Mouse (Mus musculus): ENCODE measurements around the gene Mfsd12.

The Mfsd12 gene

GRCm38 (mm10) chr10:81328386-81328785 lies 28.9 kb upstream of the Mfsd12 start, which contains the start of gene Tbxa2r:
Tbxa2r (plus strand) TSS chr10:81328731.
- no peak for DNase-seq (ENCODE audit: low read depth, low spot score)

GRCm38 (mm10) chr10:81329194-81329975 lies 27.9 kb upstream of the Mfsd12 start:
- DNase-seq (ENCODE audit: low read depth, low spot score): peak; percentile 77

GRCm38 (mm10) chr10:81330007-81330406 lies 27.3 kb upstream of the Mfsd12 start:
- DNase-seq (ENCODE audit: low read depth, low spot score): no peak

GRCm38 (mm10) chr10:81332277-81332676 lies 25.0 kb upstream of the Mfsd12 start:
- no peak for DNase-seq (ENCODE audit: low read depth, low spot score)

- DNase-seq (ENCODE audit: low read depth, low spot score): peak; percentile 80
These were observed 23.0 kb upstream of the Mfsd12 start for GRCm38 (mm10) chr10:81334324-81334723.

- no peak for DNase-seq (ENCODE audit: low read depth, low spot score)
These were observed 21.6 kb upstream of the Mfsd12 start for GRCm38 (mm10) chr10:81335393-81336340.

- no peak for DNase-seq (ENCODE audit: low read depth, low spot score)
These were observed 20.7 kb upstream of the Mfsd12 start for GRCm38 (mm10) chr10:81336558-81336957.

- no peak for DNase-seq (ENCODE audit: low read depth, low spot score)
These were observed 16.5 kb upstream of the Mfsd12 start for GRCm38 (mm10) chr10:81340551-81341332.

- DNase-seq (ENCODE audit: low read depth, low spot score): peak; percentile 73
These were observed 15.8 kb upstream of the Mfsd12 start for GRCm38 (mm10) chr10:81341333-81341949.

GRCm38 (mm10) chr10:81342686-81343505 lies 14.4 kb upstream of the Mfsd12 start, which contains the start of gene Gipc3:
Gipc3 (minus strand) TSS chr10:81343266.
- DNase-seq (ENCODE audit: low read depth, low spot score): no peak

- DNase-seq (ENCODE audit: low read depth, low spot score): peak; percentile 69
These were observed 12.7 kb upstream of the Mfsd12 start for GRCm38 (mm10) chr10:81344421-81345161.

- no peak for DNase-seq (ENCODE audit: low read depth, low spot score)
These were observed 12.1 kb upstream of the Mfsd12 start for GRCm38 (mm10) chr10:81345162-81345534.

- DNase-seq (ENCODE audit: low read depth, low spot score): no peak
These were observed 10.7 kb upstream of the Mfsd12 start for GRCm38 (mm10) chr10:81346453-81347067.

GRCm38 (mm10) chr10:81349146-81349545 lies 8.1 kb upstream of the Mfsd12 start:
- DNase-seq (ENCODE audit: low read depth, low spot score): peak; percentile 70

GRCm38 (mm10) chr10:81349961-81350350 lies 7.3 kb upstream of the Mfsd12 start:
- no peak for DNase-seq (ENCODE audit: low read depth, low spot score)

- peak; percentile 100 for DNase-seq (ENCODE audit: low read depth, low spot score)
These were observed 6.8 kb upstream of the Mfsd12 start, which contains the start of gene Hmg20b for GRCm38 (mm10) chr10:81350351-81351063. Hmg20b (minus strand) TSS chr10:81350480.

GRCm38 (mm10) chr10:81351678-81352291 lies 5.5 kb upstream of the Mfsd12 start:
- DNase-seq (ENCODE audit: low read depth, low spot score): peak; percentile 89
